Mouse (Mus musculus) liver, embryonic 11.5 days (tissue): ENCODE data around the gene Eid2. TPM values are rescaled to one million over a fixed set of nuclear protein-coding genes. Genes with fewer than 3 reads are reported as not detected.
"Not testable (repeated sequence)": the region's sequence is repeated elsewhere in the genome, so short reads cannot be mapped to it uniquely, and the experiment has no call there.

Source experiments
- ATAC-seq: fragments of 200-750 bp; cut with Nextera tagmentation; replicated peaks from 2 replicates; pipeline ENCODE4 v1.8.0; 2017; ENCODE audit warnings: moderate number of reproducible peaks, mild to moderate bottlenecking, moderate TSS enrichment, moderate library complexity; ENCODE audit not compliant: low FRiP score
- DNase-seq: peaks from one replicate; pipeline ENCODE4 v3.0.0-alpha.2; 2017; ENCODE audit warnings: low spot score
- H3K27ac ChIP-seq: fragments of 300-500 bp; sonication (generic); 2 replicates; pipeline ENCODE4 v1.5.1; 2014; ENCODE audit warnings: mild to moderate bottlenecking, low read depth, low read length, control low read depth
- H3K27me3 ChIP-seq: fragments of 300-500 bp; sonication (generic); replicated peaks from 2 replicates; pipeline ENCODE4 v1.6.1; 2014; ENCODE audit warnings: low read length, mixed read lengths; ENCODE audit not compliant: control insufficient read depth, insufficient read depth
- H3K36me3 ChIP-seq: fragments of 300-500 bp; sonication (generic); 2 replicates; pipeline ENCODE4 v1.6.1; 2014; ENCODE audit warnings: mild to moderate bottlenecking, low read length, moderate library complexity, mixed read lengths; ENCODE audit not compliant: control insufficient read depth, insufficient read depth
- H3K4me1 ChIP-seq: fragments of 300-500 bp; sonication (generic); replicated peaks from 2 replicates; pipeline ENCODE4 v1.6.1; 2014; ENCODE audit warnings: low read length, mixed read lengths; ENCODE audit not compliant: control insufficient read depth, insufficient read depth
- H3K4me2 ChIP-seq: fragments of 300-500 bp; sonication (generic); 2 replicates; pipeline ENCODE4 v1.6.1; 2014; ENCODE audit warnings: mild to moderate bottlenecking, control low read depth, moderate library complexity
- H3K4me3 ChIP-seq: fragments of 300-500 bp; sonication (generic); 2 replicates; pipeline ENCODE4 v1.5.1; 2014; ENCODE audit warnings: low read depth, low read length, control low read depth
- H3K9ac ChIP-seq: fragments of 300-500 bp; sonication (generic); 2 replicates; pipeline ENCODE4 v1.6.1; 2014; ENCODE audit warnings: low read depth, low read length, control low read depth
- H3K9me3 ChIP-seq: fragments of 300-500 bp; sonication (generic); 2 replicates; pipeline ENCODE4 v1.6.1; 2016; ENCODE audit warnings: low read length, inconsistent platforms, mixed read lengths; ENCODE audit not compliant: control insufficient read depth
- WGBS: fragments of 180-500 bp; shearing (Covaris S2); extraction: QIAGEN DNeasy Blood & Tissue Kit; methylation state at CpG from one replicate; pipeline ENCODE4 v1.1.7; 2014; 5-methylcytosine and 5-hydroxymethylcytosine counted together
- polyA plus RNA-seq: library from polyadenylated mRNA; unstranded; fragments of >200 nt; fragmentation: Nextera tagmentation; extraction: Ambion mirVana; gene quantifications from 2 replicates; pipeline ENCODE4 v1.2.1, GENCODE M21; 2014

Eid2 gene
- 3.8 and 4.6 TPM in 2 replicates for polyA plus RNA-seq

- DNase-seq: no peak
- Histone ChIP-seq H3K27me3 (peaks cover 5% of the 10 kb centered on the region; the same call in 1 of the 2 replicates), H3K4me3 (peak within 1 kb of the TSS; percentile 80), H3K4me2 (peak within 1 kb of the TSS; percentile 81), H3K9me3 (no peaks in the 10 kb centered on the region), H3K9ac (peak within 1 kb of the TSS; percentile 78), H3K27ac (peak within 1 kb of the TSS; percentile 65), H3K4me1 (no peaks in the 10 kb centered on the region), H3K36me3 (peaks cover 2% of the 10 kb centered on the region; the same call in 1 of the 2 replicates)
- peak; percentile 73 for ATAC-seq
- WGBS: 6% methylated on average over 57 of the region's 57 CpGs
Observed at GRCm38 (mm10) chr7:28267129-28268041, at the start of gene Eid2. Gene Eid2 (plus strand): TSS chr7:28267881.

GRCm38 (mm10) chr7:28218951-28219740, 48.5 kb upstream of the Eid2 start:
- not testable (repeated sequence) for H3K4me1 ChIP-seq, DNase-seq, H3K36me3 ChIP-seq, H3K27ac ChIP-seq, H3K4me2 ChIP-seq, H3K9ac ChIP-seq, ATAC-seq, H3K9me3 ChIP-seq, H3K27me3 ChIP-seq, H3K4me3 ChIP-seq
- WGBS: 90% methylated on average over 20 of the region's 20 CpGs

- not testable (repeated sequence) for H3K36me3 ChIP-seq, H3K4me3 ChIP-seq, H3K4me1 ChIP-seq, H3K9me3 ChIP-seq, H3K27ac ChIP-seq, H3K27me3 ChIP-seq, DNase-seq, H3K9ac ChIP-seq, ATAC-seq, H3K4me2 ChIP-seq
- WGBS: 75% methylated on average over 4 of the region's 4 CpGs
Observed at GRCm38 (mm10) chr7:28226836-28227235, 40.8 kb upstream of the Eid2 start.

GRCm38 (mm10) chr7:28227421-28227820, 40.3 kb upstream of the Eid2 start:
- not testable (repeated sequence) for ATAC-seq, H3K27me3 ChIP-seq, H3K4me3 ChIP-seq, H3K4me2 ChIP-seq, DNase-seq, H3K4me1 ChIP-seq, H3K36me3 ChIP-seq, H3K27ac ChIP-seq, H3K9ac ChIP-seq, H3K9me3 ChIP-seq
- 91% methylated on average over 4 of the region's 4 CpGs for WGBS

- not testable (repeated sequence) for H3K27ac ChIP-seq, ATAC-seq, H3K9me3 ChIP-seq, H3K4me2 ChIP-seq, H3K36me3 ChIP-seq, DNase-seq, H3K9ac ChIP-seq, H3K27me3 ChIP-seq, H3K4me3 ChIP-seq, H3K4me1 ChIP-seq
- 63% methylated on average over 2 of the region's 2 CpGs for WGBS
Observed at GRCm38 (mm10) chr7:28243943-28244342, 23.7 kb upstream of the Eid2 start.

- Histone ChIP-seq H3K9ac (no peak overlapping the region), H3K4me3 (no peak overlapping the region), H3K4me1 (no peaks in the 10 kb centered on the region), H3K27ac (no peak overlapping the region), H3K36me3 (no peaks in the 10 kb centered on the region), H3K9me3 (no peaks in the 10 kb centered on the region), H3K4me2 (no peak overlapping the region), H3K27me3 (no peaks in the 10 kb centered on the region)
- 78% methylated on average over 3 of the region's 3 CpGs for WGBS
- DNase-seq (no peak), ATAC-seq (no peak)
Observed at GRCm38 (mm10) chr7:28248957-28249356, 18.7 kb upstream of the Eid2 start.

GRCm38 (mm10) chr7:28251976-28252375, 15.7 kb upstream of the Eid2 start:
- ATAC-seq: no peak
- H3K4me3 ChIP-seq: no peak overlapping the region

GRCm38 (mm10) chr7:28254591-28254990, 13.1 kb upstream of the Eid2 start:
- no peak for DNase-seq
- Histone ChIP-seq H3K4me2 (no peak overlapping the region), H3K27me3 (no peaks in the 10 kb centered on the region), H3K4me1 (no peaks in the 10 kb centered on the region), H3K9ac (no peak overlapping the region), H3K9me3 (no peaks in the 10 kb centered on the region), H3K4me3 (no peak overlapping the region), H3K36me3 (no peaks in the 10 kb centered on the region), H3K27ac (no peak overlapping the region)
- WGBS: 69% methylated on average over 6 of the region's 6 CpGs
- no peak for ATAC-seq

More at GRCm38 (mm10) chr7:28251976-28252375, 15.7 kb upstream of the Eid2 start:
- 83% methylated on average over 17 of the region's 17 CpGs for WGBS
- Histone ChIP-seq H3K27me3 (no peaks in the 10 kb centered on the region), H3K4me2 (no peak overlapping the region), H3K9me3 (no peaks in the 10 kb centered on the region), H3K4me1 (no peaks in the 10 kb centered on the region), H3K36me3 (no peaks in the 10 kb centered on the region), H3K27ac (no peak overlapping the region), H3K9ac (no peak overlapping the region)
- DNase-seq: peak; percentile 22
